Mouse (Mus musculus) MEL (cell line): ENCODE measurements around the gene Osbpl9. TPM values are rescaled to one million over a fixed set of nuclear protein-coding genes. Genes with fewer than 3 reads are reported as not detected.
A peak's percentile ranks its signal among the peaks of the same experiment; 100 is the strongest.

Experiments used
- DNase-seq: peaks from one replicate; pipeline ENCODE4 v3.0.0; 2011; ENCODE audit warnings: low read depth, low spot score
- H3K27ac ChIP-seq: 2 replicates; pipeline ENCODE4 v1.5.1; 2012; ENCODE audit warnings: low read depth, mild to moderate bottlenecking, control low read depth, low read length, moderate library complexity; ENCODE audit not compliant: control insufficient read depth
- H3K27me3 ChIP-seq, 2 experiments: fragments of 150-350 bp in 1 of 2; sonication (generic) in 1 of 2; 2 replicates each; pipeline ENCODE4 v1.6.1; 2012; ENCODE audit warnings: low read length in 2 of 2, mild to moderate bottlenecking in 2 of 2, improper control_type of control experiment in 1 of 2, moderate library complexity in 1 of 2; ENCODE audit not compliant: insufficient read depth in 2 of 2, control insufficient read depth in 1 of 2
- H3K36me3 ChIP-seq, 2 experiments: 2 replicates each; pipeline ENCODE4 v1.6.1; 2012 to 2014; ENCODE audit warnings: low read length in 2 of 2, improper control_type of control experiment in 1 of 2, inconsistent platforms in 1 of 2, mild to moderate bottlenecking in 1 of 2; ENCODE audit not compliant: insufficient read depth in 2 of 2, control insufficient read depth in 1 of 2
- H3K4me1 ChIP-seq, 2 experiments: fragments of 150-350 bp in 1 of 2; sonication (generic) in 1 of 2; 2 replicates each; pipeline ENCODE4 v1.6.1; 2012; ENCODE audit warnings: low read length in 2 of 2, improper control_type of control experiment in 1 of 2, mild to moderate bottlenecking in 1 of 2; ENCODE audit not compliant: insufficient read depth in 2 of 2, control insufficient read depth in 1 of 2
- H3K4me3 ChIP-seq, 2 experiments: fragments of 150-350 bp in 1 of 2; sonication (generic) in 1 of 2; 2 replicates each; pipeline ENCODE4 v1.5.1; 2012; ENCODE audit warnings: low read depth in 2 of 2, low read length in 2 of 2, mild to moderate bottlenecking in 2 of 2, moderate library complexity in 2 of 2, control low read depth in 1 of 2, improper control_type of control experiment in 1 of 2; ENCODE audit not compliant: control insufficient read depth in 1 of 2, insufficient read depth in 1 of 2
- H3K79me2 ChIP-seq: 2 replicates; pipeline ENCODE4 v1.6.1; 2012; ENCODE audit warnings: mild to moderate bottlenecking, low read length, moderate library complexity; ENCODE audit not compliant: control insufficient read depth, poor library complexity, insufficient read depth
- H3K9ac ChIP-seq: 2 replicates; pipeline ENCODE4 v1.6.1; 2012; ENCODE audit warnings: low read depth, mild to moderate bottlenecking, control low read depth, low read length, moderate library complexity; ENCODE audit not compliant: control insufficient read depth, poor library complexity, severe bottlenecking
- H3K9me3 ChIP-seq: fragments of 150-350 bp; sonication (generic); replicated peaks from 2 replicates; pipeline ENCODE4 v1.6.1; 2012; ENCODE audit warnings: mild to moderate bottlenecking, low read length, improper control_type of control experiment, moderate library complexity; ENCODE audit not compliant: insufficient read depth
- BHLHE40 ChIP-seq: IDR thresholded peaks from 2 replicates; pipeline ENCODE4 v1.6.1; 2012; ENCODE audit warnings: low read depth, mild to moderate bottlenecking, inconsistent platforms, low read length, improper control_type of control experiment, borderline replicate concordance
- CTCF ChIP-seq, 3 experiments: IDR thresholded peaks in 2 of 3; conservative IDR thresholded peaks in 1 of 3; 2 replicates each; pipeline ENCODE4 v1.5.1; 2011 to 2012; ENCODE audit warnings: low read length in 3 of 3, low read depth in 2 of 3, mild to moderate bottlenecking in 2 of 3, improper control_type of control experiment in 1 of 3, inconsistent platforms in 1 of 3, mixed read lengths in 1 of 3, moderate library complexity in 1 of 3; ENCODE audit not compliant: control insufficient read depth in 1 of 3, insufficient read depth in 1 of 3, poor library complexity in 1 of 3, severe bottlenecking in 1 of 3
- ELF1 ChIP-seq: IDR thresholded peaks from 2 replicates; pipeline ENCODE4 v1.6.1; 2014; ENCODE audit warnings: low read depth, mild to moderate bottlenecking, inconsistent platforms, low read length, improper control_type of control experiment, moderate library complexity
- ETS1 ChIP-seq: IDR thresholded peaks from 2 replicates; pipeline ENCODE4 v1.6.1; 2012; ENCODE audit warnings: low read depth, mild to moderate bottlenecking, inconsistent platforms, low read length, improper control_type of control experiment, moderate library complexity
- GABPA ChIP-seq: IDR thresholded peaks from 2 replicates; pipeline ENCODE4 v1.6.1; 2012; ENCODE audit warnings: low read depth, mild to moderate bottlenecking, inconsistent platforms, low read length, improper control_type of control experiment, moderate library complexity
- GATA1 ChIP-seq: IDR thresholded peaks from 2 replicates; pipeline ENCODE4 v1.6.1; 2011; ENCODE audit warnings: low read depth, low read length, improper control_type of control experiment
- JUND ChIP-seq: IDR thresholded peaks from 2 replicates; pipeline ENCODE4 v1.6.1; 2011; ENCODE audit warnings: low read depth, mild to moderate bottlenecking, improper control_type of control experiment, low read length
- KAT2A ChIP-seq: conservative IDR thresholded peaks from 2 replicates; pipeline ENCODE4 v1.6.1; 2012; ENCODE audit warnings: low read depth, low read length, improper control_type of control experiment, inconsistent platforms
- MEF2A ChIP-seq: IDR thresholded peaks from 2 replicates; pipeline ENCODE4 v1.6.1; 2014; ENCODE audit warnings: low read depth, mild to moderate bottlenecking, inconsistent platforms, low read length, improper control_type of control experiment; ENCODE audit not compliant: poor library complexity, insufficient replicate concordance, severe bottlenecking; ENCODE audit errors: extremely low read depth
- MXI1 ChIP-seq: IDR thresholded peaks from 2 replicates; pipeline ENCODE4 v1.6.1; 2011; ENCODE audit warnings: mild to moderate bottlenecking, low read depth, low read length, improper control_type of control experiment
- MYB ChIP-seq: IDR thresholded peaks from 2 replicates; pipeline ENCODE4 v1.6.1; 2011; ENCODE audit warnings: mild to moderate bottlenecking, low read depth, low read length, improper control_type of control experiment
- MYC ChIP-seq: IDR thresholded peaks from 2 replicates; pipeline ENCODE4 v1.6.1; 2011; ENCODE audit warnings: low read depth, mild to moderate bottlenecking, low read length, improper control_type of control experiment, moderate library complexity
- POLR2AphosphoS5 ChIP-seq: IDR thresholded peaks from 2 replicates; pipeline ENCODE4 v1.6.1; 2012; ENCODE audit warnings: low read depth, borderline replicate concordance, mild to moderate bottlenecking, inconsistent platforms, low read length, moderate library complexity, mixed read lengths
- RAD21 ChIP-seq: IDR thresholded peaks from 2 replicates; pipeline ENCODE4 v1.6.1; 2011; ENCODE audit warnings: mild to moderate bottlenecking, low read depth, low read length, improper control_type of control experiment
- RCOR1 ChIP-seq: IDR thresholded peaks from 2 replicates; pipeline ENCODE4 v1.6.1; 2012; ENCODE audit warnings: low read depth, mild to moderate bottlenecking, inconsistent platforms, low read length, improper control_type of control experiment
- SMC3 ChIP-seq: IDR thresholded peaks from 2 replicates; pipeline ENCODE4 v1.6.1; 2011; ENCODE audit warnings: low read depth, low read length, improper control_type of control experiment
- TAL1 ChIP-seq: IDR thresholded peaks from 2 replicates; pipeline ENCODE4 v1.6.1; 2012; ENCODE audit warnings: mild to moderate bottlenecking, inconsistent platforms, low read length, moderate library complexity, mixed read lengths
- TCF12 ChIP-seq: IDR thresholded peaks from 2 replicates; pipeline ENCODE4 v1.6.1; 2014; ENCODE audit warnings: low read depth, mild to moderate bottlenecking, inconsistent platforms, low read length, improper control_type of control experiment, moderate library complexity
- USF1 ChIP-seq: IDR thresholded peaks from 2 replicates; pipeline ENCODE4 v1.6.1; 2014; ENCODE audit warnings: low read depth, mild to moderate bottlenecking, inconsistent platforms, low read length, improper control_type of control experiment, moderate library complexity
- USF2 ChIP-seq, 2 experiments: IDR thresholded peaks; 2 replicates each; pipeline ENCODE4 v1.6.1; 2011 to 2012; ENCODE audit warnings: improper control_type of control experiment in 2 of 2, low read length in 2 of 2, borderline replicate concordance in 1 of 2, inconsistent platforms in 1 of 2, low read depth in 1 of 2, mild to moderate bottlenecking in 1 of 2; ENCODE audit not compliant: insufficient read depth in 1 of 2
- ZC3H11A ChIP-seq: IDR thresholded peaks from 2 replicates; pipeline ENCODE4 v1.6.1; 2012; ENCODE audit warnings: low read depth, mild to moderate bottlenecking, inconsistent platforms, low read length, improper control_type of control experiment
- ZKSCAN1 ChIP-seq: IDR thresholded peaks from 2 replicates; pipeline ENCODE4 v1.6.1; 2012; ENCODE audit warnings: low read depth, mild to moderate bottlenecking, inconsistent platforms, low read length, improper control_type of control experiment, moderate library complexity
- ZNF384 ChIP-seq: IDR thresholded peaks from 2 replicates; pipeline ENCODE4 v1.6.1; 2012; ENCODE audit warnings: low read depth, mild to moderate bottlenecking, inconsistent platforms, low read length, improper control_type of control experiment
- polyA plus RNA-seq, 2 experiments: library from polyadenylated mRNA; stranded (reverse) in 1 of 2; unstranded in 1 of 2; fragments of >175 nt in 1 of 2; fragments of >200 nt in 1 of 2; gene quantifications; 2 replicates each; pipeline versions ENCODE4 v1.2.1 to v1.2.4; 2012; ENCODE audit warnings: low replicate concordance in 2 of 2, low read depth in 1 of 2; ENCODE audit not compliant: insufficient read length in 2 of 2, insufficient read depth in 1 of 2, missing spikeins in 1 of 2
- total RNA-seq: library from RNA; depleted of rRNA; stranded (reverse); fragments of 300-350 nt; gene quantifications from 2 replicates; pipeline ENCODE4 v1.2.3, GENCODE M21; 2012

The Osbpl9 gene
- total and polyA plus RNA-seq, 3 experiments: 14.9 to 42.6 TPM; not detected in 1

- Histone ChIP-seq H3K9me3 (no peaks in the 10 kb centered on the region), H3K36me3 (no peaks in the 10 kb centered on the region; a peak in 1 of 4 replicates), H3K79me2 (no peaks in the 10 kb centered on the region), H3K27me3 (no peaks in the 10 kb centered on the region), H3K9ac (no peak overlapping the region), H3K4me3 (no peak overlapping the region), H3K27ac (no peak overlapping the region)
- DNase-seq: peak; percentile 55
- TF ChIP-seq RAD21 (peak; percentile 49), MYB (no peak), SMC3 (peak; percentile 80), ZC3H11A (peak; percentile 37), CTCF (IDR thresholded peaks at IDR 0.05 in 2 of 3, conservative IDR thresholded peaks at IDR 0.05 in 1 of 3; ENCODE audit: control insufficient read depth in 1 of 3, insufficient read depth in 1 of 3, low read depth in 2 of 3, low read length in 3 of 3, poor library complexity in 1 of 3, severe bottlenecking in 1 of 3) (peak; percentile 67 to 94 (median 75))
- TF ChIP-seq, all 39 proteins: peak for 4
- H3K4me1 ChIP-seq: no peaks in the 10 kb centered on the region
These were observed 54.6 kb downstream of the Osbpl9 start for GRCm38 (mm10) chr4:109147278-109148038.

- no peaks in the 10 kb centered on the region for H3K9me3 ChIP-seq
- no peak overlapping the region for H3K27ac ChIP-seq
- no peaks in the 10 kb centered on the region for H3K79me2 ChIP-seq
- no peaks in the 10 kb centered on the region; a peak in 1 of 4 replicates for H3K36me3 ChIP-seq
- no peak overlapping the region for H3K9ac ChIP-seq
- H3K4me1 ChIP-seq: no peaks in the 10 kb centered on the region
- TF ChIP-seq USF1 (no peak), TCF12 (no peak), SMC3 (no peak), POLR2AphosphoS5 (no peak), BHLHE40 (no peak), ZNF384 (no peak), RCOR1 (no peak), ZKSCAN1 (no peak), MXI1 (no peak), JUND (no peak), TAL1 (no peak), MEF2A (no peak), MYC (no peak), ELF1 (no peak), USF2 (IDR thresholded peaks at IDR 0.05; ENCODE audit: borderline replicate concordance in 1 of 2, insufficient read depth in 1 of 2, low read depth in 1 of 2, low read length in 2 of 2) (no peak), GATA1 (no peak), KAT2A (no peak), ETS1 (no peak), GABPA (no peak), MYB (no peak)
- H3K4me3 ChIP-seq: no peak overlapping the region
- H3K27me3 ChIP-seq: no peaks in the 10 kb centered on the region
- DNase-seq: no peak
These were observed 59.0 kb downstream of the Osbpl9 start for GRCm38 (mm10) chr4:109143091-109143490.
